Mouse (Mus musculus) thymus, adult 2 months (tissue): ENCODE results near the gene Cyp20a1.

Source experiments
- CTCF ChIP-seq: fragments of 200-500 bp; IDR thresholded peaks from 2 replicates; pipeline ENCODE4 v1.5.1; 2012; ENCODE audit warnings: mild to moderate bottlenecking, control low read depth, low read length, moderate library complexity, borderline replicate concordance; ENCODE audit not compliant: control insufficient read depth, poor library complexity, insufficient read depth; ENCODE audit errors: extremely low read depth
- POLR2A ChIP-seq: fragments of 200-500 bp; IDR thresholded peaks from 2 replicates; pipeline ENCODE4 v1.6.1; 2012; ENCODE audit warnings: mild to moderate bottlenecking, low read length, control low read depth, moderate library complexity; ENCODE audit not compliant: control insufficient read depth, poor library complexity, insufficient read depth; ENCODE audit errors: extremely low read depth

DNA sequence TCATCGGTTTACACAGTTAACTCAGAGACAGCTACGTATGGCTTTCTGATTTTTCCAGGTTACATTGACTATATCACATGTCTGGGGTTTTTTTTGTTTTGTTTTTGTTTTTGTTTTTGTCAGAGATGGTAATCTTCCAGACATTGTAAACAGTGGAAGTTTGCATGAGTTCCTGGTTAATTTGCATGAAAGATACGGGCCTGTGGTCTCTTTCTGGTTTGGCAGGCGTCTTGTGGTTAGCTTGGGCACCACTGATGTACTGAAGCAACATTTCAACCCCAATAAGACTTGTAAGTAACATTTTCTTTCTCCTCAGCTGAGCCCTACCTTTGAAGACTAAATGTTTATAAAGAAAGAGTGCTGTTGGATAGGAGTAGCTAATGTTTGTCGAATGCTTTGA lies 9.7 kb downstream of the Cyp20a1 start:
- TF ChIP-seq CTCF = no peak
- no peak for TF ChIP-seq POLR2A
